Mouse (Mus musculus): ENCODE data around the gene Mapre1. TPM values are rescaled to one million over a fixed set of nuclear protein-coding genes. Genes with fewer than 3 reads are reported as not detected.
"Not testable (repeated sequence)": the region's sequence is repeated elsewhere in the genome, so short reads cannot be mapped to it uniquely, and the experiment has no call there.

Mapre1 gene
- polyA plus RNA-seq, 1 experiment from 2014 or later, result 443 TPM

- H3K4me2 ChIP-seq (ENCODE audit: low read length); H3K27ac ChIP-seq (replicated peaks; ENCODE audit: low read depth, low read length); H3K4me3 ChIP-seq (replicated peaks; ENCODE audit: low read depth, low read length); H3K4me1 ChIP-seq (ENCODE audit: control insufficient read depth, insufficient read depth, low read length); ATAC-seq (ENCODE audit: low FRiP score, low TSS enrichment); H3K27me3 ChIP-seq (ENCODE audit: control insufficient read depth, insufficient read depth, low read length); H3K9me3 ChIP-seq (ENCODE audit: control insufficient read depth, low read length); H3K36me3 ChIP-seq (ENCODE audit: control insufficient read depth, insufficient read depth, low read length); H3K9ac ChIP-seq (replicated peaks; ENCODE audit: low read length); DNase-seq: not testable (repeated sequence)
- 65% methylated on average over 3 of the region's 3 CpGs for WGBS
These were observed 23.2 kb upstream of the Mapre1 start for GRCm38 (mm10) chr2:153717861-153718260.

GRCm38 (mm10) chr2:153723098-153723497 is 18.0 kb upstream of the Mapre1 start:
- no peaks in the 10 kb centered on the region for H3K27me3 ChIP-seq (ENCODE audit: control insufficient read depth, insufficient read depth, low read length)
- no peak overlapping the region for H3K27ac ChIP-seq (replicated peaks; ENCODE audit: low read depth, low read length)
- DNase-seq, result no peak
- no peak overlapping the region for H3K9ac ChIP-seq (replicated peaks; ENCODE audit: low read length)
- 74% methylated on average over 1 of the region's 1 CpGs for WGBS
- no peak overlapping the region for H3K4me3 ChIP-seq (replicated peaks; ENCODE audit: low read depth, low read length)
- no peaks in the 10 kb centered on the region for H3K36me3 ChIP-seq (ENCODE audit: control insufficient read depth, insufficient read depth, low read length)
- no peak overlapping the region for H3K4me2 ChIP-seq (ENCODE audit: low read length)
- ATAC-seq (ENCODE audit: low FRiP score, low TSS enrichment), result no peak
- H3K9me3 ChIP-seq (ENCODE audit: control insufficient read depth, low read length), result no peaks in the 10 kb centered on the region
- H3K4me1 ChIP-seq (ENCODE audit: control insufficient read depth, insufficient read depth, low read length), result no peaks in the 10 kb centered on the region

- DNase-seq, result no peak
- Histone ChIP-seq H3K4me3 (replicated peaks; ENCODE audit: low read depth, low read length) (no peak overlapping the region), H3K27me3 (ENCODE audit: control insufficient read depth, insufficient read depth, low read length) (no peaks in the 10 kb centered on the region), H3K4me2 (ENCODE audit: low read length) (no peak overlapping the region), H3K4me1 (ENCODE audit: control insufficient read depth, insufficient read depth, low read length) (no peaks in the 10 kb centered on the region), H3K27ac (replicated peaks; ENCODE audit: low read depth, low read length) (no peak overlapping the region), H3K9ac (replicated peaks; ENCODE audit: low read length) (no peak overlapping the region), H3K36me3 (ENCODE audit: control insufficient read depth, insufficient read depth, low read length) (no peaks in the 10 kb centered on the region), H3K9me3 (ENCODE audit: control insufficient read depth, low read length) (no peaks in the 10 kb centered on the region)
- no peak for ATAC-seq (ENCODE audit: low FRiP score, low TSS enrichment)
- 90% methylated on average over 2 of the region's 2 CpGs for WGBS
These were observed 16.6 kb upstream of the Mapre1 start for GRCm38 (mm10) chr2:153724424-153724823.

- no peak overlapping the region for H3K4me2 ChIP-seq (ENCODE audit: low read length)
- DNase-seq, result no peak
- H3K9ac ChIP-seq (replicated peaks; ENCODE audit: low read length), result no peak overlapping the region
- no peak overlapping the region for H3K4me3 ChIP-seq (replicated peaks; ENCODE audit: low read depth, low read length)
- no peaks in the 10 kb centered on the region for H3K9me3 ChIP-seq (ENCODE audit: control insufficient read depth, low read length)
- H3K4me1 ChIP-seq (ENCODE audit: control insufficient read depth, insufficient read depth, low read length), result no peaks in the 10 kb centered on the region
- 73% methylated on average over 2 of the region's 2 CpGs for WGBS
- no peak overlapping the region for H3K27ac ChIP-seq (replicated peaks; ENCODE audit: low read depth, low read length)
- ATAC-seq (ENCODE audit: low FRiP score, low TSS enrichment), result no peak
- H3K27me3 ChIP-seq (ENCODE audit: control insufficient read depth, insufficient read depth, low read length), result no peaks in the 10 kb centered on the region
- H3K36me3 ChIP-seq (ENCODE audit: control insufficient read depth, insufficient read depth, low read length), result no peaks in the 10 kb centered on the region
These were observed 16.2 kb upstream of the Mapre1 start for GRCm38 (mm10) chr2:153724871-153725270.

- Histone ChIP-seq H3K4me2 (ENCODE audit: low read length) (no peak overlapping the region), H3K27me3 (ENCODE audit: control insufficient read depth, insufficient read depth, low read length) (no peaks in the 10 kb centered on the region), H3K27ac (replicated peaks; ENCODE audit: low read depth, low read length) (no peak overlapping the region), H3K4me3 (replicated peaks; ENCODE audit: low read depth, low read length) (no peak overlapping the region), H3K36me3 (ENCODE audit: control insufficient read depth, insufficient read depth, low read length) (no peaks in the 10 kb centered on the region), H3K9me3 (ENCODE audit: control insufficient read depth, low read length) (no peaks in the 10 kb centered on the region), H3K4me1 (ENCODE audit: control insufficient read depth, insufficient read depth, low read length) (no peaks in the 10 kb centered on the region), H3K9ac (replicated peaks; ENCODE audit: low read length) (no peak overlapping the region)
- no peak for ATAC-seq (ENCODE audit: low FRiP score, low TSS enrichment)
- 92% methylated on average over 4 of the region's 4 CpGs for WGBS
- no peak for DNase-seq
These were observed 15.8 kb upstream of the Mapre1 start for GRCm38 (mm10) chr2:153725291-153725690.

GRCm38 (mm10) chr2:153734033-153734432 is 7.0 kb upstream of the Mapre1 start:
- WGBS, result 81% methylated on average over 4 of the region's 4 CpGs
- DNase-seq (no peak), ATAC-seq (ENCODE audit: low FRiP score, low TSS enrichment) (no peak)
- no peak overlapping the region for H3K4me3 ChIP-seq (replicated peaks; ENCODE audit: low read depth, low read length)
- H3K9me3 ChIP-seq (ENCODE audit: control insufficient read depth, low read length), result no peaks in the 10 kb centered on the region
- no peaks in the 10 kb centered on the region for H3K36me3 ChIP-seq (ENCODE audit: control insufficient read depth, insufficient read depth, low read length)
- H3K4me2 ChIP-seq (ENCODE audit: low read length), result no peak overlapping the region
- H3K9ac ChIP-seq (replicated peaks; ENCODE audit: low read length), result no peak overlapping the region
- no peaks in the 10 kb centered on the region for H3K4me1 ChIP-seq (ENCODE audit: control insufficient read depth, insufficient read depth, low read length)
- H3K27ac ChIP-seq (replicated peaks; ENCODE audit: low read depth, low read length), result no peak overlapping the region
- no peaks in the 10 kb centered on the region for H3K27me3 ChIP-seq (ENCODE audit: control insufficient read depth, insufficient read depth, low read length)

- Histone ChIP-seq H3K4me1 (ENCODE audit: control insufficient read depth, insufficient read depth, low read length) (peaks cover 19% of the 10 kb centered on the region), H3K27me3 (ENCODE audit: control insufficient read depth, insufficient read depth, low read length) (no peaks in the 10 kb centered on the region), H3K27ac (replicated peaks; ENCODE audit: low read depth, low read length) (peak overlapping the region; percentile 96), H3K9ac (replicated peaks; ENCODE audit: low read length) (peak overlapping the region; percentile 93), H3K4me2 (ENCODE audit: low read length) (peak overlapping the region; percentile 85), H3K9me3 (ENCODE audit: control insufficient read depth, low read length) (no peaks in the 10 kb centered on the region), H3K4me3 (replicated peaks; ENCODE audit: low read depth, low read length) (peak overlapping the region; percentile 84), H3K36me3 (ENCODE audit: control insufficient read depth, insufficient read depth, low read length) (peaks cover 7% of the 10 kb centered on the region)
- under 1% methylated on average over 47 of the region's 56 CpGs for WGBS
- peak; percentile 88 for DNase-seq
- peak; percentile 88 for ATAC-seq (ENCODE audit: low FRiP score, low TSS enrichment)
These were observed 477 bp downstream of the Mapre1 start for GRCm38 (mm10) chr2:153741437-153742065.

GRCm38 (mm10) chr2:153747994-153748393 is 6.9 kb downstream of the Mapre1 start:
- H3K27ac ChIP-seq (replicated peaks; ENCODE audit: low read depth, low read length), result no peak overlapping the region
- H3K36me3 ChIP-seq (ENCODE audit: control insufficient read depth, insufficient read depth, low read length), result peaks cover 35% of the 10 kb centered on the region
- H3K9me3 ChIP-seq (ENCODE audit: control insufficient read depth, low read length), result no peaks in the 10 kb centered on the region
- ATAC-seq (ENCODE audit: low FRiP score, low TSS enrichment) (no peak), DNase-seq (no peak)
- H3K4me2 ChIP-seq (ENCODE audit: low read length), result no peak overlapping the region
- H3K4me1 ChIP-seq (ENCODE audit: control insufficient read depth, insufficient read depth, low read length), result peaks cover 8% of the 10 kb centered on the region
- no peak overlapping the region for H3K9ac ChIP-seq (replicated peaks; ENCODE audit: low read length)
- no peaks in the 10 kb centered on the region for H3K27me3 ChIP-seq (ENCODE audit: control insufficient read depth, insufficient read depth, low read length)
- H3K4me3 ChIP-seq (replicated peaks; ENCODE audit: low read depth, low read length), result no peak overlapping the region

GRCm38 (mm10) chr2:153750363-153750762 is 9.3 kb downstream of the Mapre1 start:
- H3K36me3 ChIP-seq (ENCODE audit: control insufficient read depth, insufficient read depth, low read length), result peaks cover 42% of the 10 kb centered on the region
- no peaks in the 10 kb centered on the region for H3K27me3 ChIP-seq (ENCODE audit: control insufficient read depth, insufficient read depth, low read length)
- H3K4me2 ChIP-seq (ENCODE audit: low read length), result no peak overlapping the region
- H3K4me3 ChIP-seq (replicated peaks; ENCODE audit: low read depth, low read length), result no peak overlapping the region
- ATAC-seq (ENCODE audit: low FRiP score, low TSS enrichment) (no peak), DNase-seq (no peak)
- no peaks in the 10 kb centered on the region for H3K9me3 ChIP-seq (ENCODE audit: control insufficient read depth, low read length)
- WGBS, result 87% methylated on average over 2 of the region's 2 CpGs
- no peak overlapping the region for H3K27ac ChIP-seq (replicated peaks; ENCODE audit: low read depth, low read length)
- no peaks in the 10 kb centered on the region for H3K4me1 ChIP-seq (ENCODE audit: control insufficient read depth, insufficient read depth, low read length)
- no peak overlapping the region for H3K9ac ChIP-seq (replicated peaks; ENCODE audit: low read length)
